Mouse (Mus musculus) myocyte (in vitro differentiated cells): ENCODE data around the gene Nelfa.

ENCODE experiments used
- CEBPB ChIP-seq: IDR thresholded peaks from 2 replicates; pipeline ENCODE4 v1.6.1; 2011; ENCODE audit warnings: mild to moderate bottlenecking, moderate library complexity; ENCODE audit not compliant: poor library complexity, insufficient read depth, severe bottlenecking
- E2F4 ChIP-seq: IDR thresholded peaks from one replicate; pipeline ENCODE4 v1.6.1; 2011; ENCODE audit warnings: mild to moderate bottlenecking, control low read depth, moderate library complexity; ENCODE audit not compliant: insufficient read depth
- MAX ChIP-seq: IDR thresholded peaks from one replicate; pipeline ENCODE4 v1.6.1; 2011; ENCODE audit warnings: low read depth, mild to moderate bottlenecking, control low read depth
- MYOD1 ChIP-seq, 3 experiments: IDR thresholded peaks; one replicate each; pipeline ENCODE4 v1.6.1; 2011; ENCODE audit warnings: control low read depth in 2 of 3, low read depth in 2 of 3, mild to moderate bottlenecking in 2 of 3, moderate library complexity in 1 of 3; ENCODE audit not compliant: insufficient read length in 2 of 3, control insufficient read depth in 1 of 3
- MYOG ChIP-seq, 3 experiments: IDR thresholded peaks; one replicate each; pipeline ENCODE4 v1.6.1; 2011; ENCODE audit warnings: control low read depth in 2 of 3, low read depth in 2 of 3, mild to moderate bottlenecking in 2 of 3; ENCODE audit not compliant: insufficient read length in 2 of 3, control insufficient read depth in 1 of 3, insufficient read depth in 1 of 3
- POLR2A ChIP-seq: IDR thresholded peaks from one replicate; pipeline ENCODE4 v1.6.1; 2011; ENCODE audit warnings: low read depth, mild to moderate bottlenecking, control low read depth, moderate library complexity; ENCODE audit not compliant: insufficient read length
- POLR2AphosphoS2 ChIP-seq: IDR thresholded peaks from one replicate; pipeline ENCODE4 v1.6.1; 2011; ENCODE audit warnings: low read depth, control low read depth; ENCODE audit not compliant: insufficient read length
- REST ChIP-seq: IDR thresholded peaks from one replicate; pipeline ENCODE4 v1.6.1; 2011; ENCODE audit warnings: mild to moderate bottlenecking, control low read depth, moderate library complexity; ENCODE audit not compliant: insufficient read depth, insufficient read length
- SRF ChIP-seq: IDR thresholded peaks from one replicate; pipeline ENCODE4 v1.6.1; 2011; ENCODE audit warnings: low read depth; ENCODE audit not compliant: control insufficient read depth, insufficient read length
- TCF12 ChIP-seq: IDR thresholded peaks from one replicate; pipeline ENCODE4 v1.6.1; 2011; ENCODE audit warnings: mild to moderate bottlenecking, control low read depth; ENCODE audit not compliant: poor library complexity, insufficient read depth, severe bottlenecking
- TCF3 ChIP-seq: IDR thresholded peaks from one replicate; pipeline ENCODE4 v1.6.1; 2011; ENCODE audit warnings: low read depth, control low read depth; ENCODE audit not compliant: insufficient read length
- USF1 ChIP-seq: IDR thresholded peaks from one replicate; pipeline ENCODE4 v1.6.1; 2011; ENCODE audit warnings: low read depth, mild to moderate bottlenecking, control low read depth, moderate library complexity

DNA sequence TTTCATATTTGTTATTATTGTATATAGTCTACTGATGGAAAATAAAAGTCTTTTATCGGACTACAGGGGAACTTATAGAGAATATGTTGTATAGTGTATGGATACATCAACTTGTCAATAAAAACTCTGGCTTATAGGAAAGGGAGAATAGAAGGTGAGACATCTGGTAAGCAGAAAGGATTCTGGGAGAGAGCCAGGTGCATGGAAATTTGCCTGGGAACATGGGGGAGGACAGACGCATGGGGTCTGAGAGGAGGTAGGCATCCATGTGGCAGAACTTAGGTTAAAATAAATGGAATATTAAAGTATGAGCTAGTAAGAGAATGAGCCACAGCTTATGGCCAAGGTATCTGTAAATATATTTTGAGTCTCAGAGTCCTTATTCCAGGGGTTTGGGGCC lies 16.2 kb downstream of the Nelfa start:
- TF ChIP-seq MAX (no peak), POLR2A (no peak), TCF12 (no peak), MYOG (IDR thresholded peaks at IDR 0.05; ENCODE audit: control insufficient read depth in 1 of 3, insufficient read depth in 1 of 3, insufficient read length in 2 of 3, low read depth in 2 of 3) (no peak), CEBPB (no peak), E2F4 (no peak), POLR2AphosphoS2 (no peak), USF1 (no peak), MYOD1 (IDR thresholded peaks at IDR 0.05; ENCODE audit: control insufficient read depth in 1 of 3, insufficient read length in 2 of 3, low read depth in 2 of 3) (no peak), REST (no peak), TCF3 (no peak), SRF (no peak)
